In the genomic region with DNA sequence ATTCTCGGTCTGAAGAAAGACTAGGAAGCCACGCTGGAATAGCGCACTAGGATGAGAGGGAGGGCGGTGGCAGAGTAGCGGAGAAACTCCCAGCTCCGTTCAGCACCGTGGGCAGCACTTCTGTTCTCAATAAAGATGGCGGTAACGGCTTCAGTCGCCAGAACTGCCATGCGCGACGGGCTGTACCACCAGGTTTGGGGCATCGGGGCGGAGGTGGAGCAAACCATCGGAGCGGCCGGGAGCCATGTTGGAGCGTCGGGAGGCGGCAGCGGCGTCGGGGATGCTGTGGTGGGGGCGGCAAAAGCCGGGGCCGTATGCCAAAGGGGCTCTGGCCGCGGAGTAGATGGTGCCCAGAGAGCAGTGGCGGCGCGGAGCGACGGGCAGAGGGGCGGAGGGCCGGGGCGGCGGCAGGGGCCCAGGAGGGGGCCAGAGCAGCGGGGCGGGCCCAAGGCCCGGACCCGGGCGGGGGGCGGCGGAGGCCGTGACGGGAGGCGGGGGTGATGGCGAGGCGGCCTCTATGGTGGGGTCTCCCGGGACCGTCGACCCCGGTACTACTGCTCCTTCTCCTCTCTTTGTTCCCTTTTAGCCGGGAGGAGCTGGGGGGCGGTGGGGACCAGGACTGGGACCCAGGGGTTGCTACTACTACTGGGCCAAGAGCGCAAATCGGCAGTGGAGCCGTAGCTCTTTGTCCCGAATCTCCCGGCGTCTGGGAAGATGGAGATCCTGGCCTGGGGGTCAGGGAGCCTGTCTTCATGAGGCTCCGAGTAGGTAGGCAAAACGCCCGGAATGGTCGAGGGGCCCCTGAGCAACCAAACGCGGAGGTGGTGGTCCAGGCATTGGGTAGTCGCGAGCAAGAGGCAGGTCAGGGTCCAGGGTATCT, we compare ENCODE assay signal across 8 mouse cellular contexts. TPM values are rescaled to one million over a fixed set of nuclear protein-coding genes. Genes with fewer than 3 reads are reported as not detected.
A peak's percentile ranks its signal among the peaks of the same experiment; 100 is the strongest.
DNase-seq lines count a peak whose midpoint lies in the region; ATAC-seq and TF ChIP-seq lines count a peak whose summit lies in the region.

Celsr3 (plus strand) TSS at position 501 of the 880 bp plus-strand sequence.

- H3K27me3 ChIP-seq in forebrain, embryonic 10.5 days (ENCODE audit: poor library complexity, severe bottlenecking) = peaks cover 84% of the 10 kb centered on the region
- H3K27me3 ChIP-seq in limb, embryonic 14.5 days (ENCODE audit: control insufficient read depth, insufficient read depth, low read length) = peaks cover 81% of the 10 kb centered on the region
- peaks cover 59% of the 10 kb centered on the region for H3K27me3 ChIP-seq in neural tube, embryonic 13.5 days

- peak within 1 kb of the TSS; percentile 75 for H3K4me2 ChIP-seq in limb, embryonic 14.5 days (replicated peaks; ENCODE audit: low read depth, low read length, severe bottlenecking)
- H3K4me2 ChIP-seq in neural tube, embryonic 13.5 days = peak within 1 kb of the TSS; percentile 97

- peaks cover 12% of the 10 kb centered on the region; the same call in 1 of the 2 replicates for H3K36me3 ChIP-seq in forebrain, embryonic 10.5 days (replicated peaks)
- H3K36me3 ChIP-seq in limb, embryonic 14.5 days (ENCODE audit: control insufficient read depth, insufficient read depth, low read length) = no peaks in the 10 kb centered on the region
- peaks cover 32% of the 10 kb centered on the region for H3K36me3 ChIP-seq in neural tube, embryonic 13.5 days

- H3K4me3 ChIP-seq in lung, adult 2 months (replicated peaks; ENCODE audit: extremely low read depth, low read depth, low read length) = peak within 1 kb of the TSS; percentile 55
- H3K4me3 ChIP-seq in brown adipose tissue, adult 24 weeks (ENCODE audit: insufficient read depth, low read depth, low read length) = peak within 1 kb of the TSS; percentile 31
- peak within 1 kb of the TSS; percentile 69 for H3K4me3 ChIP-seq in forebrain, embryonic 10.5 days
- peak within 1 kb of the TSS; percentile 40 for H3K4me3 ChIP-seq in limb, embryonic 14.5 days (replicated peaks; ENCODE audit: low read length)
- peak within 1 kb of the TSS; percentile 74 for H3K4me3 ChIP-seq in neural tube, embryonic 13.5 days

- TF ChIP-seq CTCF in lung, adult 2 months (IDR thresholded peaks at IDR 0.05; ENCODE audit: insufficient read depth, low read length) = no peak

- peaks cover 7% of the 10 kb centered on the region for H3K4me1 ChIP-seq in lung, adult 2 months (ENCODE audit: control insufficient read depth, insufficient read depth, low read length)
- no peaks in the 10 kb centered on the region for H3K4me1 ChIP-seq in brown adipose tissue, adult 24 weeks (ENCODE audit: control insufficient read depth, insufficient read depth, insufficient read length, low read length)
- peaks cover 41% of the 10 kb centered on the region for H3K4me1 ChIP-seq in forebrain, embryonic 10.5 days
- H3K4me1 ChIP-seq in limb, embryonic 14.5 days (ENCODE audit: control insufficient read depth, insufficient read depth, low read length) = peaks cover 4% of the 10 kb centered on the region
- H3K4me1 ChIP-seq in neural tube, embryonic 13.5 days (replicated peaks) = peaks cover 65% of the 10 kb centered on the region

- DNase-seq in lung, adult 2 months = no peak
- no peak for DNase-seq in lung, postnatal 36 days
- DNase-seq in forebrain, embryonic 10.5 days (ENCODE audit: extremely low spot score, low spot score) = peak; percentile 88
- DNase-seq in induced T-regulatory cell, adult 2 months (ENCODE audit: low read depth) = peak; percentile 48
- DNase-seq in limb, embryonic 14.5 days (ENCODE audit: low spot score) = peak; percentile 85
- DNase-seq in gastrocnemius, adult 18-20 months (ENCODE audit: low spot score) = no peak

- no peak within 1 kb of the TSS for H3K9ac ChIP-seq in limb, embryonic 14.5 days (ENCODE audit: low read depth, low read length, severe bottlenecking)
- H3K9ac ChIP-seq in neural tube, embryonic 13.5 days = peak within 1 kb of the TSS; percentile 91

- TF ChIP-seq POLR2A in lung, adult 2 months (IDR thresholded peaks at IDR 0.05; ENCODE audit: borderline replicate concordance, extremely low read depth, low read depth, low read length) = no peak
- no peak for TF ChIP-seq POLR2A in limb, embryonic 14.5 days (IDR thresholded peaks at IDR 0.05; ENCODE audit: borderline replicate concordance, extremely low read depth, insufficient read depth, insufficient read length)

- no peaks in the 10 kb centered on the region for H3K9me3 ChIP-seq in forebrain, embryonic 10.5 days
- H3K9me3 ChIP-seq in limb, embryonic 14.5 days (ENCODE audit: control insufficient read depth, low read length) = no peaks in the 10 kb centered on the region
- H3K9me3 ChIP-seq in neural tube, embryonic 13.5 days = no peaks in the 10 kb centered on the region

- no peak within 1 kb of the TSS for H3K27ac ChIP-seq in brown adipose tissue, adult 24 weeks (replicated peaks; ENCODE audit: low read depth, low read length)
- peak within 1 kb of the TSS; percentile 80 for H3K27ac ChIP-seq in forebrain, embryonic 10.5 days
- no peak within 1 kb of the TSS for H3K27ac ChIP-seq in limb, embryonic 14.5 days (replicated peaks; ENCODE audit: low read depth, low read length)
- peak within 1 kb of the TSS; percentile 87 for H3K27ac ChIP-seq in neural tube, embryonic 13.5 days (replicated peaks)

- WGBS in lung, adult 2 months = 4% methylated on average over 65 of the region's 70 CpGs
- WGBS in forebrain, embryonic 10.5 days = 1% methylated on average over 68 of the region's 70 CpGs
- WGBS in limb, embryonic 14.5 days = 3% methylated on average over 52 of the region's 70 CpGs
- 2% methylated on average over 65 of the region's 70 CpGs for WGBS in neural tube, embryonic 13.5 days

- peak; percentile 28; the same call in 1 of the 2 replicates for ATAC-seq in limb, embryonic 14.5 days (ENCODE audit: low FRiP score, low read depth)
- ATAC-seq in neural tube, embryonic 13.5 days (ENCODE audit: low read depth) = peak; percentile 72

RNA-seq across cellular contexts. Expression of gene Celsr3, which starts in this region (rescaled TPM):
- polyA plus RNA-seq in lung, adult 2 months (2012; rRNA removed) = 0.71 and 0.73 TPM in 2 replicates
- not detected in 2 replicates for polyA plus RNA-seq in brown adipose tissue, adult 24 weeks (2012; ENCODE audit: insufficient read depth, insufficient read length, missing spikeins)
- polyA plus RNA-seq in forebrain, embryonic 10.5 days (2016; fragmentation: Nextera tagmentation; extraction: Ambion mirVana) = 1.5 and 2.1 TPM in 2 replicates
- polyA plus RNA-seq in limb, embryonic 14.5 days (2012; rRNA removed) = 0.36 and 0.37 TPM in 2 replicates
- polyA plus RNA-seq in limb, embryonic 14.5 days (2014; fragmentation: Nextera tagmentation; extraction: Ambion mirVana) = 0.07 and 0.12 TPM in 2 replicates
- 12.1 and 12.2 TPM in 2 replicates for polyA plus RNA-seq in neural tube, embryonic 13.5 days (2015; fragmentation: Nextera tagmentation; extraction: Ambion mirVana)
- under 1 TPM in 1 of 2 experiments, not detected in 1; 0.02 TPM for total RNA-seq in gastrocnemius, adult 18-20 months (2021)

Comparison
In these comparisons a context has a peak if more than half of its experiments do, and no peak if none do; other contexts are left out.
1. Peak in DNase-seq, ATAC-seq, H3K4me3 ChIP-seq and H3K4me2 ChIP-seq in limb, embryonic 14.5 days; RNA of the gene not detected or under 1 TPM.
2. DNase-seq: peak in forebrain, embryonic 10.5 days (single experiment) and induced T-regulatory cell, adult 2 months (single experiment); none in lung, adult 2 months (single experiment), lung, postnatal 36 days (single experiment) and gastrocnemius, adult 18-20 months (single experiment).
3. H3K27ac ChIP-seq: peak in forebrain, embryonic 10.5 days (single experiment) and neural tube, embryonic 13.5 days (single experiment); none in brown adipose tissue, adult 24 weeks (single experiment) and limb, embryonic 14.5 days (single experiment).
4. Peak in every context shown above with its lines, with median percentiles within 50 percentile points of each other: H3K4me3 ChIP-seq.